Mouse (Mus musculus): ENCODE measurements at regions not wholly inside any gene's neighbourhood (a gene's known extent, or its start where the extent isn't known, plus 50 kb on each side); places are given as distances from the start of the nearest gene placed in this dataset.

GRCm38 (mm10) chr17:52479327-52480086, 123.0 kb upstream of the Kcnh8 start:
- H3K36me3 ChIP-seq (ENCODE audit: control insufficient read depth, insufficient read depth, low read length), result no peaks in the 10 kb centered on the region
- H3K27ac ChIP-seq (ENCODE audit: insufficient read depth, low read depth, low read length), result no peak overlapping the region
- no peak for TF ChIP-seq CTCF (conservative IDR thresholded peaks at IDR 0.05; ENCODE audit: insufficient read depth, insufficient read length, low read depth, low read length)
- no peak for TF ChIP-seq POLR2A (IDR thresholded peaks at IDR 0.05; ENCODE audit: low read depth, low read length)
- H3K4me1 ChIP-seq (ENCODE audit: control insufficient read depth, insufficient read depth, low read length), result no peaks in the 10 kb centered on the region
- 32% methylated on average over 7 of the region's 7 CpGs for WGBS
- H3K4me3 ChIP-seq (ENCODE audit: insufficient read depth, low read depth, low read length), result no peak overlapping the region
- no peaks in the 10 kb centered on the region for H3K27me3 ChIP-seq (replicated peaks; ENCODE audit: control insufficient read depth, insufficient read depth, low read length)
- peak; percentile 10 for DNase-seq

DNA sequence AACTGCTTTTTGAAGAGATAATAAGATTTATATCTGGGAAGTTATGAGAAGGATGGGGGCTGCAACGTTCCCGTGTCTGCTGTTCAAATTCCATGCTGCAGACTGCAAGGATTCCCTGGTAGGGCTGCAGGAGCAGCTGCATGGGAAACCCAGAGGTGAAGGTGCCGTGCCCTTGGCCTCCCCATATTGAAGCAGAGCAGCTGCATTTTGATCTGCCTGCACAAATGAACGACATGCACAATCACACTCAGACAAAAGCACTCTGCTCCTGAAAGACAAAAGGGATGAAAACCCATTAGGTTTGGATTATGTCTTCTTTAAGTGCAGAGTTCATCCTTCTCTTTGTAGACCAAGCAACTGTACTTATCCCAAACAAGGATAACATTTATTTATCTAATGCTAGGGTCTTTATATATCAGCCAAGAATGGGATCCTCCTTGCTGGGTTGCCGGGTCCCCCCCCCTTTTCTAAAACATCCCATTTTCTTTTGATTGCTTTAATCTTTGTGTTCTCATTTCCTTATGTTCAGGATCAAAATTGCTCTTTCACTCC, 122.3 kb upstream of the Kcnh8 start:
- H3K27me3 ChIP-seq (replicated peaks; ENCODE audit: control insufficient read depth, insufficient read depth, low read length), result no peaks in the 10 kb centered on the region
- no peak for DNase-seq
- 47% methylated on average over 5 of the region's 5 CpGs for WGBS

DNA sequence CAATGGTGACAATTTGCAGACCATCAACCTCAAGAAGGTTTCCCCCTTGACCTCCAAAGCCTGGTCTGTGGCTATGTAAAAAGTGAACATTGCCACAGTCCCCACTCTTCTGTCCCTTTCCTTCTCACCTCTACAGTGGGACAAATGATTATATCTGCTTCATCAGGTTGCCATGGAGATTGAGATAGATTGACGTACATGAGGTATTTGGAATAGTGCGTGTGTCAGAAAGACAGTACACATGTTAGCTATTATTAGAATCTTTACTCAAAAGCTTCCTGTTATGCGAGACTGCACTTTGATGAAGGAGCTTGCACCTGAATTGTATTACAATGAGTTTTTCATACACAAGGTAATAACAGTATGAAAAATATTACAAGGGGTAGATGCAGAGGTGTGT, 95.7 kb upstream of the Kcnh8 start:
- TF ChIP-seq POLR2A (IDR thresholded peaks at IDR 0.05; ENCODE audit: low read depth, low read length) (no peak), CTCF (conservative IDR thresholded peaks at IDR 0.05; ENCODE audit: insufficient read depth, insufficient read length, low read depth, low read length) (no peak)
- Histone ChIP-seq H3K36me3 (ENCODE audit: control insufficient read depth, insufficient read depth, low read length) (no peaks in the 10 kb centered on the region), H3K27me3 (replicated peaks; ENCODE audit: control insufficient read depth, insufficient read depth, low read length) (no peaks in the 10 kb centered on the region), H3K27ac (ENCODE audit: insufficient read depth, low read depth, low read length) (no peak overlapping the region), H3K4me3 (ENCODE audit: insufficient read depth, low read depth, low read length) (no peak overlapping the region), H3K4me1 (ENCODE audit: control insufficient read depth, insufficient read depth, low read length) (no peaks in the 10 kb centered on the region)
- DNase-seq, result no peak
- 82% methylated on average over 3 of the region's 3 CpGs for WGBS

More for the DNA sequence above, 122.3 kb upstream of the Kcnh8 start:
- TF ChIP-seq POLR2A (IDR thresholded peaks at IDR 0.05; ENCODE audit: low read depth, low read length) (no peak), CTCF (conservative IDR thresholded peaks at IDR 0.05; ENCODE audit: insufficient read depth, insufficient read length, low read depth, low read length) (no peak)
- Histone ChIP-seq H3K36me3 (ENCODE audit: control insufficient read depth, insufficient read depth, low read length) (no peaks in the 10 kb centered on the region), H3K4me1 (ENCODE audit: control insufficient read depth, insufficient read depth, low read length) (no peaks in the 10 kb centered on the region), H3K27ac (ENCODE audit: insufficient read depth, low read depth, low read length) (no peak overlapping the region), H3K4me3 (ENCODE audit: insufficient read depth, low read depth, low read length) (no peak overlapping the region)

GRCm38 (mm10) chr17:52530260-52530659, 72.2 kb upstream of the Kcnh8 start:
- no peak for DNase-seq
- Histone ChIP-seq H3K27ac (ENCODE audit: insufficient read depth, low read depth, low read length) (no peak overlapping the region), H3K4me1 (ENCODE audit: control insufficient read depth, insufficient read depth, low read length) (no peaks in the 10 kb centered on the region), H3K4me3 (ENCODE audit: insufficient read depth, low read depth, low read length) (no peak overlapping the region), H3K27me3 (replicated peaks; ENCODE audit: control insufficient read depth, insufficient read depth, low read length) (no peaks in the 10 kb centered on the region), H3K36me3 (ENCODE audit: control insufficient read depth, insufficient read depth, low read length) (no peaks in the 10 kb centered on the region)
- TF ChIP-seq POLR2A (IDR thresholded peaks at IDR 0.05; ENCODE audit: low read depth, low read length) (no peak), CTCF (conservative IDR thresholded peaks at IDR 0.05; ENCODE audit: insufficient read depth, insufficient read length, low read depth, low read length) (no peak)
